Mouse (Mus musculus): ENCODE measurements around the gene Pfdn2. TPM values are rescaled to one million over a fixed set of nuclear protein-coding genes. Genes with fewer than 3 reads are reported as not detected.

Gene Pfdn2
- total RNA-seq, 2 experiments from 2014 or later = 93.9 to 107 TPM

- intact Hi-C loops (cut with DNase I) = no loop called here
- no peak for DNase-seq (ENCODE audit: extremely low spot score in 1 of 2, low spot score in 2 of 2)
Measured at GRCm38 (mm10) chr1:171385171-171385570, 39.7 kb downstream of the Pfdn2 start.

GRCm38 (mm10) chr1:171387099-171387498, 41.6 kb downstream of the Pfdn2 start:
- intact Hi-C loops (cut with DNase I) = no loop called here
- peak in 1 of 2 experiments; percentile 63 for DNase-seq (ENCODE audit: extremely low spot score in 1 of 2, low spot score in 2 of 2)

GRCm38 (mm10) chr1:171388376-171389102, 43.1 kb downstream of the Pfdn2 start, which contains the start of gene Arhgap30:
Gene Arhgap30, plus strand, starts transcription at chr1:171388954.
- intact Hi-C loops (cut with DNase I) = no loop called here

GRCm38 (mm10) chr1:171390101-171390500, 44.6 kb downstream of the Pfdn2 start:
- no peak for DNase-seq (ENCODE audit: extremely low spot score in 1 of 2, low spot score in 2 of 2)
- intact Hi-C loops (cut with DNase I) = no loop called here

More at GRCm38 (mm10) chr1:171388376-171389102, 43.1 kb downstream of the Pfdn2 start, which contains the start of gene Arhgap30:
- peak; percentile 32 to 56 for DNase-seq (ENCODE audit: extremely low spot score in 1 of 2, low spot score in 2 of 2)

- intact Hi-C loops (cut with DNase I) = no loop called here
- DNase-seq (ENCODE audit: extremely low spot score in 1 of 2, low spot score in 2 of 2) = no peak
Measured at GRCm38 (mm10) chr1:171401821-171402220, 56.4 kb downstream of the Pfdn2 start.

- DNase-seq (ENCODE audit: extremely low spot score in 1 of 2, low spot score in 2 of 2) = no peak
- intact Hi-C loops (cut with DNase I) = no loop called here
Measured at GRCm38 (mm10) chr1:171402991-171403390, 57.5 kb downstream of the Pfdn2 start.

- intact Hi-C loops (cut with DNase I) = no loop called here
- DNase-seq (ENCODE audit: extremely low spot score in 1 of 2, low spot score in 2 of 2) = no peak
Measured at GRCm38 (mm10) chr1:171407263-171407662, 61.8 kb downstream of the Pfdn2 start.

Other genes with a start within 250 kb of the Pfdn2 start
- gene Cfap126, start 231.8 kb upstream of the Pfdn2 start, total RNA-seq (2021) = under 1 TPM; 0.34 to 0.69 TPM
- 100 to 1,000 TPM; 200 to 210 TPM for gene Sdhc, start 195.1 kb upstream of the Pfdn2 start, total RNA-seq (2021)
- not detected for gene Mpz, start 195.0 kb upstream of the Pfdn2 start, total RNA-seq (2021)
- 10 to 100 TPM; 28.0 to 42.2 TPM for gene Pcp4l1, start 149.4 kb upstream of the Pfdn2 start, total RNA-seq (2021)
- gene Nr1i3, start 131.7 kb upstream of the Pfdn2 start, total RNA-seq (2021) = not detected
- gene Tomm40l, start 123.2 kb upstream of the Pfdn2 start, total RNA-seq (2021) = 10 to 100 TPM; 71.4 to 71.6 TPM
- gene Apoa2, start 120.6 kb upstream of the Pfdn2 start, total RNA-seq (2021) = 1 to 10 TPM; 2.5 to 3.9 TPM
- 10 to 100 TPM; 11.9 to 13.4 TPM for gene Fcer1g, start 111.3 kb upstream of the Pfdn2 start, total RNA-seq (2021)
- 1 to 10 TPM; 4.6 to 7.2 TPM for gene Adamts4, start 95.2 kb upstream of the Pfdn2 start, total RNA-seq (2021)
- 100 to 1,000 TPM; 243 to 255 TPM for gene Ndufs2, start 94.3 kb upstream of the Pfdn2 start, total RNA-seq (2021)
- gene B4galt3, start 75.3 kb upstream of the Pfdn2 start, total RNA-seq (2021) = 10 to 100 TPM; 59.7 to 64.1 TPM
- 10 to 100 TPM; 20.4 to 21.8 TPM for gene Ppox, start 64.5 kb upstream of the Pfdn2 start, total RNA-seq (2021)
- gene Usp21, start 57.7 kb upstream of the Pfdn2 start, total RNA-seq (2021) = 10 to 100 TPM; 51.5 to 53.4 TPM
- 100 to 1,000 TPM; 110 to 114 TPM for gene Ufc1, start 50.6 kb upstream of the Pfdn2 start, total RNA-seq (2021)
- gene Dedd, start 16.5 kb upstream of the Pfdn2 start, total RNA-seq (2021) = 10 to 100 TPM; 34.6 to 37.8 TPM
- 10 to 100 TPM; 38.5 to 41.0 TPM for gene Nit1, start within 50 bp of the Pfdn2 start, total RNA-seq (2021)
- gene Klhdc9, start 15.1 kb downstream of the Pfdn2 start, total RNA-seq (2021) = 1 to 10 TPM; 7.1 to 7.8 TPM
- 1 to 10 TPM; 1.4 TPM for gene Nectin4, start 24.4 kb downstream of the Pfdn2 start, total RNA-seq (2021)
- 1 to 10 TPM; 2.0 to 2.1 TPM for gene Arhgap30, start 43.3 kb downstream of the Pfdn2 start, total RNA-seq (2021)
- 100 to 1,000 TPM; 110 to 119 TPM for gene Usf1, start 65.6 kb downstream of the Pfdn2 start, total RNA-seq (2021)
- gene Tstd1, start 73.2 kb downstream of the Pfdn2 start, total RNA-seq (2021) = 1 to 10 TPM; 1.5 to 2.6 TPM
- gene F11r, start 91.9 kb downstream of the Pfdn2 start, total RNA-seq (2021) = 1 to 10 TPM; 6.3 to 9.0 TPM
- 1 to 10 TPM; 4.6 to 5.5 TPM for gene Alyref2, start 157.8 kb downstream of the Pfdn2 start, total RNA-seq (2021)
- not detected for gene Itln1, start 189.6 kb downstream of the Pfdn2 start, total RNA-seq (2021)
- gene Cd244a, start 213.5 kb downstream of the Pfdn2 start, total RNA-seq (2021) = not detected